Mouse (Mus musculus): ENCODE measurements at regions not wholly inside any gene's neighbourhood (a gene's known extent, or its start where the extent isn't known, plus 50 kb on each side); places are given as distances from the start of the nearest gene placed in this dataset.

- DNase-seq (ENCODE audit: low read depth) = no peak
Observed at GRCm38 (mm10) chr9:115614007-115614406, 295.2 kb upstream of the Gadl1 start.

DNA sequence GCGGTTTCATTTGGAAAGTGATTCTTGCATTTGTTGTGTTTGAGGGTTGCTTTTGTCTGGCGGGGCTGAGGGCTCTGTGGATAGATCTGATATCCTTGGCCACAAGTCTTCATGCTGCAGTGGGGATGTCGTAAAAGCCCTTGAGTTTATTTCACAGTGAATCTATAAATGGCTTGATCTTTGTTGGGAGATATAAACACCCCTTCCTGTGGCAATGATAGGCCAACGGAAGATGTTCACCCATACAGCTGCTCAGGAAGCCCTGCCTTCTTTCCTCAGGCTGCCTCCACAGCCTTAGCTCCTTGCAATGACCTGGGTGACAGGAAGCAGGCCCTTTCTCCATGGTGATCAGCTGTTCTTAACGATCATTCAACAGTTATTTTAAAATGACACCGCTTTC, 291.3 kb upstream of the Gadl1 start:
- DNase-seq (ENCODE audit: low read depth) = no peak

DNA sequence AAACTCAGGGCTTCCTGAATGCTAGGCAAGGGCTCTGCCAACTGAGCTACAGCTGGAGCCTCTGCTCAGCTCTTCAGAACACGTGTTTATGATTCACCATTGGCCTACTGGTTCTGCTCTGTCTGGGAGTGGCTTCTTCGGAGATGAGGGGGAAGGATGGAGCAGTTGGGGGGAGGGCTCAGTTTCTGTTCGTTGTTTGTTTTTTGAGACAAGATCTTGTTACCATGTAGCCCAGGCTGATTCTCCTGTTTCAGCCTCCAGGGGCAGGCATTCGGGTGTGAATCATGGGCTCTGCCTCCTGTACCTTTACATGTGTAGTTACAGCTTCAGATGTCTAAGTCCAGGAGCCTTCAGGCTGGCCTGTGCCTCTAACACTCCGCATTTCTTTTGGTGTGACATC, 285.3 kb upstream of the Gadl1 start:
- peak; percentile 2 for DNase-seq (ENCODE audit: low read depth)

- DNase-seq (ENCODE audit: low read depth) = no peak
Observed at GRCm38 (mm10) chr9:115624721-115625496, 284.3 kb upstream of the Gadl1 start.

DNA sequence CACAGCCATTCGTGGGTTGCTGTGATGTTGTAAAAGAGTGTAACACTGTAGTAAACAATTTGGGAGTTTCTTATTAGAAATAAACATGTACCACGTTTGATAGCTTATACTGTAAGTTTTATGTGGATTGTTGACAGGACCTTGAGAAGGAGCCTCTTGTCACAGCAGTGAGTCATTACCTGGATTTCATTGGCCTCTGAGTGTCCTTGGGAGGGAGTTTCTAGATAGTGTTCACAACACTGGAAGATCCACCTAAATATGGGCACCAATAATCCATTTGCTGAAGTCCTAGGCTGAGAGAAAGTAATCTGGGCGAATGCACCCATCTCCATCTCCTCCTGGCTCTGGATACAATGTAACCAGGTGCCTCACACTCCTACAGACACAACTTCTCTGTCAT, 281.7 kb upstream of the Gadl1 start:
- no peak for DNase-seq (ENCODE audit: low read depth)

GRCm38 (mm10) chr9:115637114-115637513, 272.1 kb upstream of the Gadl1 start:
- no peak for DNase-seq (ENCODE audit: low read depth)

DNA sequence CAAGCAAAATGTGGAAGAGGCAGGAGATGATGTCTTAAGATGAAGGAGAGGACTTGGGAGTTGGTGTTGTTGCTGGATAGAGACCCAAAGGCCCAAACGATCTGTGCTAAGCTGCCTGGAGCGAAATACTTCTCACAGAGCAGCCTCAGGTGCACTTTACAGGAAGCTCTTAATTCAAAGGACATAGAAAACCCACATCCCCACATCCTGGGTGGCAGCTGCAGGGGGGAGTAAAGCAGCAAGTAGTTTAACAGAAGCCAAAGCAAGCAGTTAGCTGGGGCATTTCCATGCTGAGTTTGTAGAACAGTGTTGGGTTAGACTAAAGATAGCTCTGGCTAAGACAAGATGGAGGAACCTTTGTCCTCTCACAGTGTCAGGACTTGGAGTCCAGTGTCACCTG, 268.5 kb upstream of the Gadl1 start:
- no peak for DNase-seq (ENCODE audit: low read depth)

DNA sequence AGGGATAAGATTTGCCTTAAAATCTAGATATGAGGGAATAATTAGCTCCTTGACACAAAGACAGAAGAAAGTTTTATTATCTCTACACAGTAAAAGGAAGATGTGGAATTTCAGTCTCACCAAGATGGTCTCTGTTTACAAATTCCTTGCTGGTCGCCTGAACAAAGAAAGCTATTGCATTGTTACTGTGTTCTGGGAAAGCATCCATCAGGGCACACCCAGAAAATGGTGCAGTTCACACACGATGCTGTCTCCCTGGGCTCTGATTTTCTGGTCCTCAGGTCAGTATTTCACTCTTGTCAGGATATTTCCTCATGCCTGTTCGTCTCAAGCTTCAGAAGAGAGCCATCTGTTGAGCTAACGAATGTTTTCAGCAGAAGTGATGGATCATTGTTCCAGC, 267.2 kb upstream of the Gadl1 start:
- DNase-seq (ENCODE audit: low read depth) = no peak

- no peak for DNase-seq (ENCODE audit: low read depth)
Observed at GRCm38 (mm10) chr9:115644953-115645352, 264.3 kb upstream of the Gadl1 start.

GRCm38 (mm10) chr9:115646226-115646625, 263.0 kb upstream of the Gadl1 start:
- no peak for DNase-seq (ENCODE audit: low read depth)

DNA sequence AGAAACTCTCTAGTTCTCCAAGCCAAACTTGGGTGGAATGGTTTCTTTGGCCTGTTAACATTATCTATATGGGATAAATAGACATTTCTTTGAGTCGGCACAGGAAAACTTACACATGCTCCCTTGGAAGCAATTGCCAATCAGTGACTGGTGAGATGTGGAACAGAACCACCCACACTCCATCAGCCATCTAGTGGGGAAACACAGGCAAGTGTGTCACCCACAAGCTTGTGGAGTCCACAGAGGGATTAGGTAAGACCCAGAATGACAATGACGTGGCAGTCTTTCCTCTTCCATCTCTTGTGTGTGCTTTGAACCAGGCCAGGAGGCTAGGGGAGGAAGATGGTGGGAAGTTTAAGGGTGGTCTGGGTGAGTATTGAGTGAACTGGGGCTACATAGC, 257.5 kb upstream of the Gadl1 start:
- no peak for DNase-seq (ENCODE audit: low read depth)

DNA sequence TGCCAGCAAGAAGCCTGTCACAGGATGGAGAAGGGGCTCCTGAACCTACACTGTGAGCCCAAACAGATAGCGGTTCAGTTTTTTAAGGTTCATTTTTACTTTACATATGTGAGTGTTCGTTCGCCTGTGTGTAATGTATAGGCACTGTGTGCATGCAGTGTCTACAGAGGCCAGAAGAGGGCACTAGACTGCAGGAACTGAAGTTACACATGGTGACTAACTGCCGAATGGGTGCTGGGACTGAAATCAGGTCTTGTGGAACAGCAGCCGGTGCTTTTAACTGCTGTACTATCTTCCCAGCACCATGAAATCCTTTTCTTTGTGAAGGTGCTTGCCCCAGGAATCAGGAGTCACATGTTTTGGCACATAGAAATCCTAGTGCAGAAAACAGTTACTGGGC, 256.1 kb upstream of the Gadl1 start:
- no peak for DNase-seq (ENCODE audit: low read depth)

GRCm38 (mm10) chr9:115654933-115655332, 254.3 kb upstream of the Gadl1 start:
- DNase-seq (ENCODE audit: low read depth) = no peak

GRCm38 (mm10) chr9:115656538-115656937, 252.7 kb upstream of the Gadl1 start:
- no peak for DNase-seq (ENCODE audit: low read depth)

- DNase-seq (ENCODE audit: low read depth) = no peak
Observed at GRCm38 (mm10) chr9:115656994-115657713, 252.1 kb upstream of the Gadl1 start.

GRCm38 (mm10) chr9:115658477-115658876, 250.8 kb upstream of the Gadl1 start:
- DNase-seq (ENCODE audit: low read depth) = no peak

- DNase-seq (ENCODE audit: low read depth) = no peak
Observed at GRCm38 (mm10) chr9:115660371-115660770, 248.9 kb upstream of the Gadl1 start.

DNA sequence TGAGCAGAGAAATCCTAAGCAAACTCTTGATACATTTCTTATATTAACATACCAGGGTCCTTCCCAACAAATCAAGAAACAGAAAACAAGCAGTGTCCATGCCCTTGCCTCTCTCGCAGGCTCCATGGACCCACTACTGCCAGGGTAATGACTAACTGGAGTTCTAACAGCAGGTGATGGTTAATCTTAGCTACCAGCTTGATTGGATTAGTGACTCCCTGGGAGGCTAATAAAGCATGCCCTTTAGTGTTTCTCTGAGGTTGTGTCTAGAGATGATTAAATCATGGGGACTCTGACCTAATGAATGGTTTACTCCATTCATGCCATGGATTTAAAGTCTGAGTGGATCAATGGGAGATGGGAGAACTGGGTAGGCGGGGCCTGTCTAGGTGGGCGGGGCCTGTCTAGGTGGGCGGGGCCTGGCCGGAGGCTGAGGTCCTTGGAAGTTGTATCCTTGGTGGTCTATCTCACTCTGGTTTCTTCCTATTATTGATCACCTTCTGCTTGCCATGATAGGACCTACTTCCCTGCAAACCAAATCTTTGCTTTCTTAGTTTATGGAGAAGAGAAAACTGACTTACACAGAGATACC, 247.3 kb upstream of the Gadl1 start:
- DNase-seq (ENCODE audit: low read depth) = no peak

GRCm38 (mm10) chr9:115665337-115666004, 243.8 kb upstream of the Gadl1 start:
- DNase-seq (ENCODE audit: low read depth) = no peak

- no peak for DNase-seq (ENCODE audit: low read depth)
Observed at GRCm38 (mm10) chr9:115666530-115666929, 242.7 kb upstream of the Gadl1 start.

GRCm38 (mm10) chr9:115680703-115681576, 228.3 kb upstream of the Gadl1 start:
- DNase-seq (ENCODE audit: low read depth) = no peak

- DNase-seq (ENCODE audit: low read depth) = no peak
Observed at GRCm38 (mm10) chr9:115681841-115682240, 227.4 kb upstream of the Gadl1 start.

Measured in NIH3T3 (cell line).